Mouse (Mus musculus): Measurements from ENCODE around the gene Pacsin2.
A peak's percentile ranks its signal among the peaks of the same experiment; 100 is the strongest.
"Not testable (repeated sequence)": the region's sequence is repeated elsewhere in the genome, so short reads cannot be mapped to it uniquely, and the experiment has no call there.

Gene Pacsin2

DNA sequence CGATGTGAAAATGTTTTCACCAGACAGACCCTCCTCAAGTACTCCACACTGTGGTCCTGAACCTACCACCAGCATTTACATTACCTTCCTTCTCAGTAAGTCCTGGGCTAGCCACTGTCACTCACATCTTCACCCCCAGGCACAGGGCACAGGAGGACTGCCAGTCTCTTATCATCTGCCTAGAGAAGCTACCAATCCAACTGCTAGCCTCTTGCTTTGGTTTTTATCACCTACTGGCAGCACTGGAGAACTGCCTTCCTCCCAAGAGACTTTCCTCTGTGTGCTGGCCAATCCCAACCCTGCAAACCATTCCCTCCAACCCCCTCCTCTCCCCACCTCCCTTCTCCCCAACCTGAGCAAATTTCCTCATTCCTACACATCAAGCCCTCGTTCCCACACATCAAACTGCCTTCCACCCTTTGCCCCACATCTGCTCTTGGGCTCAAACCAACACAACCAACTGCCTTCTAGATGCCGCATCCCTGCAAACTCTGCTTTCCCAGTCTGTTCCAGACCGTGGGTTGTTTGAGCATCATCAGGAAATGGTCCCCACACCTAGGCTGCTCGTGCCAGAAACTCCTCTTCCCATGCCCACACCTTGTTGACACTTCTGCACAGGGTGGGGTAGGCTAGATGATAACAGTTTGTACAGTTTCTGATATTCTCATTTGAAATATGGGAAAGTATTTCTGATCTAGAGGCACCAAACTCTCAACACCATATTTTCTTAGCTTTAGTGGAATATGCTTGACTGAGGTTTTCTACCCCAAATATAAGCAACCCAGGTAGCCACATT is 40.6 kb downstream of the Pacsin2 start:
- DNase-seq (ENCODE audit: low spot score), result peak; percentile 51

DNA sequence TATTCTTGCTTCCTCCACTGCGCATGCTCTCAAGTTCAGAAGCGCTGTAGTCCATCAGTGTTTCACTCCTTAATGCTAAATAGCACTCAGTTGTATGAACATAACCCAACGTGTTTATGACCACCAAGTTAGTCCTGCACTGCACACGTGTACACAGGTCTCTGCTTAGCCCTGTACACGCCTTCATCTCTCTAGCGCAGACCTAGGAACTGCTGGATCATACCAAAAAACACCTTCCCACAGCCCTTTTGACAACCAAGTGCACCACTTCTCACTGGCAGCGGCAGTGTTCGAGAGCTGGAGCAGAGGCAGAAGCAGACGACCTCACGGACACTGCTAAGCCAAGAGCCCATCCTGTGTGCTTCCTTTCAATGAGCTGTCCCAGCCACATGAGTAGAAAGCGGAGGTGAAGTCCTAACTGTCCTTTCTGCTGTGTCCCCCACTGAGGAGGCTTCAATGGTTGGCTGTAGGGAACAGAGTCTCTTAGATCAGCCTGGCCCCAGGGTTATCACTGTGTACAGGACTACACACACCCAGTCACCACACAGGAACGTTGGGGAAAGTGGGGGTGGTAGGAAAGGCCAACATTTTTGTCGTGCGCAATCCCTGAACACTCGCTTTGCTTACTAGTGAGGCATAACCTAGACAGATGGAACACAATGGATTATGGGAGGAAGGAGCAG is 42.0 kb downstream of the Pacsin2 start:
- DNase-seq (ENCODE audit: low spot score), result peak; percentile 73

DNA sequence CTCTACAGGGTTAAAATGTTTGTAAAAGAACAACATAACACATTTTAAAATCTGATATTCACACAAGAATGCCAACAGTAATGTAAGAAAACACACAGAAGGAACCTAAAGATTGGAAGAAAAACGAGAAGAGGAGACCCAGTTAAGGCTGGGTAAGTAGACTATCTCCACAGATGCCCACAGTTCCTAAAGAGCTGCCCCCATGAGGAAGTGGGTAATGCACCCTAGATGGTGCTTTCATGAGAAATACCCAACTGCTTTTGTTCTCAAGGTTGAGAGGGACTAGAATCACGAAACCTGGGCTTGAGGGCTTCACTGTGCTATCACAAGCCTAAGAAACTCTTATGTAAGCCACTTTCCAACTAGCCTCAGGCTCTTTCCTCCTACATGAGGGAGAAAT is 44.8 kb downstream of the Pacsin2 start:
- no peak for DNase-seq (ENCODE audit: low spot score)

DNA sequence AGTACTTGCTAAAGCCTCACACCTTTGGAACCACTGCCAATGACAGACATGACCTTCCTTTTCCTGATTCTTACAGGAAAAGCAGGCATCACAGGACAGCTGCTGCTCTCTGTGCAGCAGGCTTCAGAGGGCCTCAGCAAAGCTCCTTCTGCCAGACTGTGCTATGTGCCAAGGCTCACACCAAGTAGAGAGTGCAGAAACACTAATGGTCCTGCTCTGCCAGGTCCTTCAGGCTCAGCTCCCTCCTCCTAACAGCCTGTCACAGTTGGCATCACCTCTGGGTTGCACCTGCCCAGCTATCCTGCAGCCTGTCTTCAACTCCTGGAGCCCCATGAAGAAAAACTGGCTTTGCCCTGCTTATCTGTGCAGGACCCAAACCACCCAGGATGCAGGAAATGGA is 45.7 kb downstream of the Pacsin2 start:
- no peak for DNase-seq (ENCODE audit: low spot score)

DNA sequence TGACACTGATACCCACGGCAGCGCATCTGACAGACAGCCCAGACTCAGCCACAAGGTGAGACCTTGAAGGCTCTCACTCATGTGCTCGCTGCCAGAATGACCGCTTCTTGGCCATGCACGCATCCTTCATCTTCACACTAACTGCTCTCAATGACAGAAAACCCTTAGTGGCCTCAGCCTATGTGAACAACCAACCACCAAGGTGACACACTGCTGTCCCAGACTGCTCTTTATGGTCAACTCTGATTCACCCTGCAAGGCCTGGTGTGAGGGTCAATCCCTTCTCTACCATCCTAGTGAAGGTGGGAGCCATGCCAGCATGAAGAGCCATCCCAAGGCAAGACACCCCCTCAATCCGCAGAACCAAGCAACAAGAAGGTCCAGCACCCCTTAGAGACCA is 46.5 kb downstream of the Pacsin2 start:
- DNase-seq (ENCODE audit: low spot score), result no peak

DNA sequence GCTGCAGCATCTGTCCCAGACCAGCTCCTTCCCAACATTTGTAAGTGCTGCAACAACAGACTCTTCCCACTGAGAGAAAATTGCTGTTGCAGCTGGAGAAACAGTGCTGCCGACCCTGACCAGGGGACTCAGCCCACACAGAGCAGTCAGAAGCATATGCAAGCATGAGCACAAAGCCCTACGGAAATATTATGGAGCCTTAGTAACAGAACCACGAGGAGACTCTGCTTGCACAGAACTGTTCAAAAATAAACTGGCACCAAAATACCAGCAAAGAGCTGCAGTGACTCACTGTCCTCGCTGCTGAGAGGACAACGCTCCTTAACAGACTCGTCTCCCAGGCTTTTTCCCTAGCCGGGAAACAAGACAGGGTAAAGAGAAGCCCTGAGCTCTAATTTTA is 47.0 kb downstream of the Pacsin2 start:
- no peak for DNase-seq (ENCODE audit: low spot score)

DNA sequence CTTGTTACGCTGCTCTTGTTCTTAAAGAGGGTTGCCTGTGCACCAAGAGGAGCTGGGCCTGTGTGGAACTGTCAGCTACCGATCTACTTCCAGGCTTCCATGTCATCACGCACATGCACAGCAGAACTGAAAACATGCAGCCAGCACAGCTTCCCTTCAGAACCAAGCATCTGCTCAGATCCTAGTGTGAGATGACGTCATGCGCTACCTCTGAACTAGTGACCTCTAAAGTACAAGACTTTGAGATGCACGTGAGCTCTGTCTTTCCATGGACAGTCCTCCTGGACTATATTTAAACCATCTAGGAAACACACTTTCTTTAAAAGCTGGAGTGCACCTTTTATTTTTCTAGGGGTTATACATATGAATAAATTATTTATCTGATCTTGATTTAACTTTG is 49.0 kb downstream of the Pacsin2 start:
- DNase-seq (ENCODE audit: low spot score), result no peak

DNA sequence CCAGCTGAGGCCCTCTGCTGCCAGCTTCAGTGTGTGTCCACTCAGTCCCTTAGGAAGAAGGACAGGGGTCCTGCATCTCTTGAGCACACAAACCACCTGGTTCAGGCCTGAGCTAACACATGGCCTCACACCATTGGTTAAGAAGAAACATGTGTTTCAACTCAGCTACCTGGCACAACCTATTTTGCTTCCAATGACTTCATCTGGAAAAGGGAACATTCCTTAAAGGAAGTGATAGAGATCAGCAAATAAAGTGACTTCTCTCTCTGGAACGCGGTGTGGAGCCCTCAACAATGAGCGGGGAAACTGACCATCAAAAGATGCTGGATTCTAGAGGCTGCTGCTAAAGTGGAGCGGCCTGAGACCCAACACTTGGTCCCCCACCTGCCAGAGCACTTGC is 52.8 kb downstream of the Pacsin2 start:
- no peak for DNase-seq (ENCODE audit: low spot score)

DNA sequence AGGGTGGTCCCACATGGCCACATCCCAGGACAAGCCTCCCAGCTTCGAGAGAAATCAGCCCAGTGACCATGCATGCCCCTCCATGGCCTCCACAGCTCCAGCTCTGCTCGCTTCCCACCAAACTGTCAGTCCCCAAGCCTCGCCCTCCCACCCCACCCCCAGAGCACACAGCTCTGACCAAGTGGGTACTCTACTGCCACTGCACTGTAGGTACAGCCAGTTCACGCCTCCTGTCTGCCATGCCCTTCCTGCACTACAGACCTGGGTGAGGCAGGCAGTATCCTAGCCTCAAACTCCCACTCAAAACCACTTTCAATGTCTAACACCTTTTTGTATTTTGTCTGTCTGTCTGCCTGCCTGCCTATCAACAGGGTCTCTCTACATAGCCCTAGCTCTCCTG is 53.7 kb downstream of the Pacsin2 start:
- DNase-seq (ENCODE audit: low spot score), result no peak

DNA sequence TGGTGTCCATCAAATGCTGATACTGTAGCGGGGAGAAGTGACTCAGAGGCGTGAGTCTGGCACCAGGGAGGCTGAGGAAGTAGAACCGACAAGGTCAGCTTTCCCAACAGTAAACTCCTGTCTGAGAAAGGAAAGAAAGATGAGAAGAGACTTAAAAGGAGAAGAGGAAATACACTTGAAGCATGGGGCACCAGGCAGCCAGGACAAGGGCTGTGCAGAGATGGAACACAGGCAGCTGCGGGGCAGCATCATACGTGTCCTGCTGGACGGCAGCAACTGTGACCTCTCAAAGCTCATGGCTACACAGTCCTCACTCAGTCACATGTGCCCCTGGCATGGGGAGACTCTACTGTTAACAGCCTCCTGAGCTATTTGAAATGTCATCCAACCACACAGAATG is 54.1 kb downstream of the Pacsin2 start:
- no peak for DNase-seq (ENCODE audit: low spot score)

DNA sequence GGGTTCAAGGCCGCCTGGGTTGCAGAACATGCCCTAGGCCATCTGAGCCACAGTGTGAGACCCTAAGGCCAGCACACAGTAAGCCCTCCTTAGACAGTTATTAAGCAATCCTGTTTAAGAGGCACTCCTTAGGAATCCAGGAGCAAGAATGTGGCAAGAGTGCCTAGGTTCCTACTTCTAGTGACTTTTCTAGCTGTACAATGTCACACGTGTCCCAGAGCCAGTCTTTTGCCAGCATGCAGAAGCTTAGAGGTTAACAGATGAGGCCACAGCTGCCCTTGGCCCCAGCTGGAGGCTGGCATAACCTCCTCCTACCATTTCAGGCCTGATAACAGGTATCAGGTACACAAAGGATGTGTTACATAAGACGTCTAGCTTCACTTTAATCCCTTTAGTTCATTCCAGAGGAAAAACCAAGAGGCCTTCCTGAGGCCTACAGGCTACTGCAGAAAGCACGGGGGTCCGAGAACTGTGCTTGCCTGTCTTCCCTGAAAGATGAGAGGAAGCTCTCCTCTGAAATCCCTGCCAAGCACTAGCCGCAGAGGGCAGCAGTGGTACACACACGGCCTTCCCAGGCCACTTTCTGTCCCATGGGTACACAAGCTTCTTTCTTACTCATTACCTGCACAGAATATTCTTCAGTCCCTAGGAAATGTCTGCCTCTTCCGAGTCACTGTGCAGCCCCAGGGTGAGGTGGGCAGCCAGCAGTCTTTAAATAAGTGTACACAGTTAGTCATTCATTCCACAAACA is 55.5 kb downstream of the Pacsin2 start:
- no peak for DNase-seq (ENCODE audit: low spot score)

DNA sequence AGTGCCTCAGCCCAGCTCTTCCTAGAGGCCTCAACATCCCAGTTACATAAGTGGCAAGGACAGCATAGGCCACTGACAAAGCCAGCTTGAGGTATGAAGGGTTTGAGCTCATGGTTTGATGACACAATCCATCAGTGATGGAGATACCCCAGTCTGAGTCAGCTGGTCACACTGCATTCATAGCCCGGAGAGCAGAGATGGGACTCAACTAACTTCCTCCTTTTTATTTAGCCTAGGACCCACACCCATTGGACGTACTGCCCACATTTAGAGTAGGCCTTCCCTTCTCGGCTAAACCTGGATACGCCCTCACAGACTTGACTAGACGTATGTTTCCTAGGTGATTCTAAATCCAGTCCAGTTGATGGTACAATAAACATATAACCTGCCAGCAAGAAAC is 56.2 kb downstream of the Pacsin2 start:
- DNase-seq (ENCODE audit: low spot score), result no peak

DNA sequence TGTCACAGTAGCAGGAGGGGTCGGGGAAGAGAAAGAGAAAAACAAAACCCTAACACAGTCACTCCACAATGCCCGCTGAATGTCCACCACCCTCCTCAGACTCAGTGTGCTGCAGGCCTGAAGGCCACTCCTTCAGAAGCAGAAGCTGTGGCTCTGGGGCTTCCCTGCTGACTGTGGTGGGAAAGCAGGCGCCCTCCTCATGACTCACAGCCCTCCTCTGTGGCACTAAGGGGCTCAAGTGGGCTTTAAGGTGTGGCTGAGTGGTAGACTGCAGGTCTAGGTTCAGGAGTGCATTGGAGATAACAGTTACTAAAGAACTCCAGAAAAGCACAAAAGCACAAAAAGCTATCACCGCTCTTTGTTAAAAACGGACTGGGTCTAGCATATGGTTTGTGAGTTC is 56.9 kb downstream of the Pacsin2 start:
- no peak for DNase-seq (ENCODE audit: low spot score)

DNA sequence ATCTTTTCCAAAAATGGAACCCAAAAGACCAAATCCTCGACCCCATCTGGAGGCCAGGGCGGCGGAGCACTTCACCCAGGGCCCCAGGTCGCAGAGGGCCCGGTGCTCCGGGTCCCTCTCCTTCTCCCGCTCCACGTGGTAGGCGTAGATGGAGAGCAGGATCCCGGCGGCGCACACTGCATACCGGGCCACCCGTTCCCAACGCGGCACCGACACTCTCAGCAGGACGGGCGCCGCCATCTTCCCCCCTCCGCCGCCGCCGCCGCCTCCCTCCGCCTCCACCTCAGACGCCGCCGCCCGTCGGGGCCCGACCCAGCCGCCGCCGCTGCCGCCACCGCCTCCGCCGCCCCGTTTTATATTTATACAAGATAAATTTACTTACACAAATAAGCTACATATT is 58.5 kb downstream of the Pacsin2 start:
- not testable (repeated sequence) for DNase-seq (ENCODE audit: low spot score)

DNA sequence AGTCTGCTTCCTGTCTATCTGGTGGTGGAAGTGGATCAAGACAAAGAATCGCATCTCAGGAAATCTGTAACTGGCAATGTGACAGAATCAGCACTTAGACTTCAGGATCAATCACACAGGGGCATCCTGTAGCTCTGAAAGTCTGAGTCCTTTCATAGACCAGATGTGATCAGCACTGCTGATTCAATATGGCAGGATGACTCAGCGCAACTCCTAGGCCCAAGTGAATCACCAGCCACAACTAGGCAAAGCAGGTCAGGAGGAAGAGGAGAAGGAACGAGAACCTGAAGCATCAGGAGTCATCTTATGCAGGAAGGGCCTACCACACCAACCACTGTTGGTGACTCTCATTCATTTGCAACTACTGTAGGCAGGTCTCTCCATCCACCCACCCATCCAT is 60.4 kb downstream of the Pacsin2 start:
- DNase-seq (ENCODE audit: low spot score), result peak; percentile 44

DNA sequence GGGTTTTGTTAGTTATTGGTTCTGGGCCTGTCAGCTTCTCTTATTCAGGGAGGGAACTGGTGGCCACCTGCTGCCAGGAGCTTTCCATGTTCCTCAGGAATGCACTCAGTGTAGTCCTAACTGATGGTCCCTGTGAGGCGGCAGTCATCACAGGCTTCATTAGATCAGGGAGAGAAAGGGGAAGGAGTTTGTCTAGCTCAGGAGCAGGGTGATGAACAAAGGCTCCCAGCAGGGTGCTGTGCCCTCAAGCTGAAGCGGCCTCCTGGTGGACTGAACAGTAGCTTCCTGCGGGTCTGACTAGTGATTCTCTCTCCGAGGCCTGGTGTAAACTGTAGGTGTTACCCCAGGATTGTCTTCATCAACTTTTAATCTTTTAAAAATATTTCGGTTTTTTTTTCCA is 61.4 kb downstream of the Pacsin2 start:
- DNase-seq (ENCODE audit: low spot score), result no peak

DNA sequence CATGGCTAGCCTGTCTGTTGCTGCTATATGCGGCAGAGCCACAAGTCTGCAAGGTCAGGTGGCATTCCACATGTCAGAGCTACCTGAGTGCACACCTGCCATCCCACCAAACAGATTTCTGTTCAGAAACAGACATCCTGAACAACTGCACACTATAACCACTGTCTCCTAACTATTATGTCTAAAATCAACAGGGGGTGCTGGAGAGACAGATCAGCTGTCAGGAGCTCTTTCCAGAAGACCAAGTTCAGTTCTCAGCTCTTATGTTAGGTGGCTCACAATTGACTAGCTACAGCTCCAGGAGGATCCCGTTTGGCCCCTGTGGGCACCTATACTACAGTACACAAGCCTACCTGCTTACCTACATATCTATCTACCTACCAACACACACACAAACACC is 71.7 kb downstream of the Pacsin2 start:
- no peak for DNase-seq (ENCODE audit: low spot score)

DNA sequence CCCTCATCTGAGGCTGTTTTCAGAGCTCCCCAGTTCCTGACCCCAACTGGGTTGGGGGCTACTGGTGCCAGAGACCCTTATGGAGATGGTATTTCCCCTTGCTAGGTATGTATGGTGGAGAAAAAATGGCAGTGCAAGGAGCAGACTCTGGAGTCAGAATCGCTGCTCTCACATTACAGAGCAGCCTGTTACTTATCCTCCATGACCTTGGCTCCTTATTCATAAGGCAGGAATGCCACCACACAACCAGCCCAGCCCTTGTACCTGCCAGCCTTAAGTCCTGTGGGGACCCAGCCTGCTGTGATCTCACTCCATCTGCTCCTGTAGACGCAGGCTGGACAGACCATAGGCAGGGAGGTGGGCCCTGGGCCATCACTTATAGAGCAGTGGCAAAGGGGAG is 76.5 kb downstream of the Pacsin2 start:
- DNase-seq (ENCODE audit: low spot score), result no peak

DNA sequence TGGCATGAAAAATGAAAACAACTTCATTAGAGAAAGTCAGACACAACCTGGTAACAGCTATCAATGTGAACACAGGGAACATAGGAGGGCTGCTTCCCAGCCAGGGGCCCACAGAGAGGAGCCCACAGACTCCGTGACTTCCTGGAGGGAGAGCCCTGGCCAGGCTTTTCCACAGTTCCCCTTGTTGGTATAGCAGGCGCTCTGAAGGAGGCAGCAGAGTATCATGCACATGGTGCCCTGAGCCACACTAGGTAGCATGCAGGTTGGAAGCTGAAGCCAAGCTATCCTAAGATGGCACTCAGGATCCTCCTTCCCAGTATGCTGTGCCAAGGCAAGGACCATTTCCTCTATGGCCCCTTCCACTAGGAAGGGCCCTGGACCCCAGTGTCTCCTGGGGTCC is 80.8 kb downstream of the Pacsin2 start:
- no peak for DNase-seq (ENCODE audit: low spot score)

DNA sequence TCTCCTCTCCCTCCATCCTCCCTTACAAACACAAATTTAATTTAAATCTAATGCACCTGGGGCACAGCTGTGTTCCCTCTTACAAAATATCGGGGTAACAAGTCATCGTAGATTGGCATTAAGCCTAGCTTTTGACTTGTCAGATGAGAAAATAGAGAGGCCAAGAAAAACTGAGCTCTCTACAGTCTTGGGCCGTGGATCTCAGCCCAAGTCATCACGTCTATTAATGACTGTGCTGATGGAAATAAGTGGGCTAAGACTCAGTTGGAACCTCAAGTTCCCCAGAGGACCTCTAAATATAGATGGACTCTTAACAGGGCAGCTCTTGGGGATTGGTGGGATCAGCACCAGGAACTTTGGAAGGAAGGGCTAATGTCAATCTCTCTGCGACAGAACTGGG is 81.3 kb downstream of the Pacsin2 start:
- no peak for DNase-seq (ENCODE audit: low spot score)

DNA sequence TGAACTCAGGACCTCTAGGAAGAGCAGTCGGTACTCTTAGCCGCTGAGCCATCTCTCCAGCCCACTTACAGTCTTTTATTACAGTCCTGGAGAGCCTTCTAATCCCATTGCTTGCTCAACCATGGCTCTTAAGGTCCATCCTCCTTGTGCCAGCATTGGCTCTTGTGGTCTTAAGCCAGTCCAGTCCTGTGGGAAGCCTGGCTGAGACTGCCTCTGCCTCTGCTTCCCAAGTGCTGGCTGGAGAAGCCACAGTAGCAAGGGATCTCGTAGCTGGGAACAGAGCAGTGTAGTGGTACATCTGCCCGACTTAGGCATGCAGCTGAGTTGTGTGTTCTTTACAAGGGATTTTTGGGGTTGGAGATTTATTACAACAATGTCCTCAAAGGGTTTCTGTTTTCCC is 81.9 kb downstream of the Pacsin2 start:
- DNase-seq (ENCODE audit: low spot score), result no peak

DNA sequence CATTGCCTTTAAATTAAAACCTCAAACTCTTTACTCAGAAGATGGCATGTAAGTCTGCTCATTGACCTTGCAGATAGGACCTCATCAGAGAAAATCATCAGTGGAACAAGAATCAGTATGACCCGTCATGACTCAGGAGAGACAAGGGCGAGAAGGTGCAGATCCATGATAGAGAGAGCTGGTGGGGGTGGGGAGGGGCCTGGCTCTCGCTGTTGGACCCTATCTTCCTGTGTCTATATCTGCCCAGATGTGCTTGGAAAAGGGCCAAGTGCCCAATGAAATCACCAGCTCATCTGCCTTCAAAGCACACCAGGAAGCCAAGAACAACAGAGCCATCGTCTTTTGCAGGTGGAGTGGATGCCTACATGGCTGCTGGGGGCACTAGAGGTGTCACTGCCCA is 87.3 kb downstream of the Pacsin2 start:
- peak; percentile 78 for DNase-seq (ENCODE audit: low spot score)

DNA sequence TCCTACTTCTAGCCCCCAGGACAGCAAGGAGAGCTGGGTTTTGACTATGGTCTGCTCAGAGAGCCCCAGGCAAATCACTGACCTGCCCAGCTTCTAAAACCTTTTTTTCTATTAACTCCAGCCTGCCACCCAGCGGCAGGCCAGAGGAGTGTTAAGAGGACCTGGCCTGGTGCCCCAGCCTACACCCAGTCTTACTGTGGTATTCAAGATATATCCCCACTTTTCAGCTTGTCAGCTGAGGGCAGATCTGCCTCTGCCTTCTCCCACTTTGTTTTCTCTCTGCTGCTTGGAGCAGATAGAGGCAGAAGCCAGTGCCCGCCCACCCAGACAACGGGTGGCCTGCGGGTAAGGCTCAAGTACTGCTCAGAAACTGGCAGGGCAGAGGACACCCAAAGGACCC is 89.3 kb downstream of the Pacsin2 start:
- DNase-seq (ENCODE audit: low spot score), result peak; percentile 84
